Mouse (Mus musculus) CD4-positive helper T cell, adult 2 months (primary cell): ENCODE data around the gene Adgrl2.
A peak's percentile ranks its signal among the peaks of the same experiment; 100 is the strongest.

Experiments used
- DNase-seq: peaks from one replicate; pipeline ENCODE4 v3.0.0-alpha.2; 2012; ENCODE audit warnings: low read depth, missing footprints, low spot score

The Adgrl2 gene

GRCm38 (mm10) chr3:148885184-148885583, 105.2 kb downstream of the Adgrl2 start:
- no peak for DNase-seq

GRCm38 (mm10) chr3:148881431-148881830, 108.9 kb downstream of the Adgrl2 start:
- no peak for DNase-seq

- DNase-seq: no peak
These were observed 117.8 kb downstream of the Adgrl2 start for GRCm38 (mm10) chr3:148872563-148872962.

GRCm38 (mm10) chr3:148871792-148872464, 118.4 kb downstream of the Adgrl2 start:
- no peak for DNase-seq

GRCm38 (mm10) chr3:148867618-148868017, 122.7 kb downstream of the Adgrl2 start:
- DNase-seq: peak; percentile 63

GRCm38 (mm10) chr3:148866633-148867032, 123.7 kb downstream of the Adgrl2 start:
- DNase-seq: no peak

GRCm38 (mm10) chr3:148866053-148866452, 124.3 kb downstream of the Adgrl2 start:
- DNase-seq: no peak

- no peak for DNase-seq
These were observed 125.1 kb downstream of the Adgrl2 start for GRCm38 (mm10) chr3:148865234-148865633.

GRCm38 (mm10) chr3:148861860-148862259, 128.5 kb downstream of the Adgrl2 start:
- DNase-seq: no peak

- DNase-seq: no peak
These were observed 135.9 kb downstream of the Adgrl2 start for GRCm38 (mm10) chr3:148854306-148854910.

- DNase-seq: no peak
These were observed 137.0 kb downstream of the Adgrl2 start for GRCm38 (mm10) chr3:148853372-148853771.

GRCm38 (mm10) chr3:148852556-148852955, 137.8 kb downstream of the Adgrl2 start:
- DNase-seq: peak; percentile 43

- peak; percentile 79 for DNase-seq
These were observed 139.5 kb downstream of the Adgrl2 start for GRCm38 (mm10) chr3:148850821-148851220.

- DNase-seq: no peak
These were observed 142.0 kb downstream of the Adgrl2 start for GRCm38 (mm10) chr3:148848366-148848765.

GRCm38 (mm10) chr3:148844182-148844581, 146.2 kb downstream of the Adgrl2 start:
- no peak for DNase-seq

- DNase-seq: no peak
These were observed 147.8 kb downstream of the Adgrl2 start for GRCm38 (mm10) chr3:148842533-148842932.

GRCm38 (mm10) chr3:148838835-148839296, 151.5 kb downstream of the Adgrl2 start:
- DNase-seq: no peak

GRCm38 (mm10) chr3:148838095-148838834, 152.1 kb downstream of the Adgrl2 start:
- no peak for DNase-seq

GRCm38 (mm10) chr3:148835136-148835535, 155.2 kb downstream of the Adgrl2 start:
- no peak for DNase-seq

- no peak for DNase-seq
These were observed 157.1 kb downstream of the Adgrl2 start for GRCm38 (mm10) chr3:148833070-148833769.

- no peak for DNase-seq
These were observed 158.4 kb downstream of the Adgrl2 start for GRCm38 (mm10) chr3:148832001-148832400.

- no peak for DNase-seq
These were observed 161.8 kb downstream of the Adgrl2 start for GRCm38 (mm10) chr3:148828519-148828918.
